Mouse (Mus musculus): Measurements from ENCODE around the gene Ralgapb. TPM values are rescaled to one million over a fixed set of nuclear protein-coding genes. Genes with fewer than 3 reads are reported as not detected.
A peak's percentile ranks its signal among the peaks of the same experiment; 100 is the strongest.

Gene Ralgapb
- polyA plus RNA-seq, 1 experiment = 27.0 TPM

- no peak for TF ChIP-seq POLR2A (IDR thresholded peaks at IDR 0.05; ENCODE audit: borderline replicate concordance, low read depth, low read length)
- no peak for TF ChIP-seq CTCF (IDR thresholded peaks at IDR 0.05; ENCODE audit: low read depth, low read length)
- Histone ChIP-seq H3K27ac (ENCODE audit: insufficient read depth, low read depth, low read length) (no peak within 1 kb of the TSS), H3K4me1 (ENCODE audit: control insufficient read depth, insufficient read depth, low read length) (no peaks in the 10 kb centered on the region), H3K4me3 (ENCODE audit: insufficient read depth, low read length) (no peak within 1 kb of the TSS)
Measured at GRCm38 (mm10) chr2:158512528-158512927, 102.9 kb downstream of the Ralgapb start, which contains the start of gene Arhgap40. TSS of gene Arhgap40 (plus strand) at chr2:158512796.

- no peak overlapping the region for H3K27ac ChIP-seq (ENCODE audit: insufficient read depth, low read depth, low read length)
- H3K4me1 ChIP-seq (ENCODE audit: control insufficient read depth, insufficient read depth, low read length) = no peaks in the 10 kb centered on the region
- no peak overlapping the region for H3K4me3 ChIP-seq (ENCODE audit: insufficient read depth, low read length)
- no peak for TF ChIP-seq POLR2A (IDR thresholded peaks at IDR 0.05; ENCODE audit: borderline replicate concordance, low read depth, low read length)
- TF ChIP-seq CTCF (IDR thresholded peaks at IDR 0.05; ENCODE audit: low read depth, low read length) = no peak
Measured at GRCm38 (mm10) chr2:158513821-158514336, 104.2 kb downstream of the Ralgapb start.

GRCm38 (mm10) chr2:158518583-158518982 is 108.9 kb downstream of the Ralgapb start:
- Histone ChIP-seq H3K4me1 (ENCODE audit: control insufficient read depth, insufficient read depth, low read length) (no peaks in the 10 kb centered on the region), H3K27ac (ENCODE audit: insufficient read depth, low read depth, low read length) (no peak overlapping the region), H3K4me3 (ENCODE audit: insufficient read depth, low read length) (no peak overlapping the region)
- TF ChIP-seq CTCF (IDR thresholded peaks at IDR 0.05; ENCODE audit: low read depth, low read length) (no peak), POLR2A (IDR thresholded peaks at IDR 0.05; ENCODE audit: borderline replicate concordance, low read depth, low read length) (no peak)

- TF ChIP-seq POLR2A (IDR thresholded peaks at IDR 0.05; ENCODE audit: borderline replicate concordance, low read depth, low read length) (no peak), CTCF (IDR thresholded peaks at IDR 0.05; ENCODE audit: low read depth, low read length) (no peak)
- Histone ChIP-seq H3K4me1 (ENCODE audit: control insufficient read depth, insufficient read depth, low read length) (no peaks in the 10 kb centered on the region), H3K27ac (ENCODE audit: insufficient read depth, low read depth, low read length) (no peak overlapping the region), H3K4me3 (ENCODE audit: insufficient read depth, low read length) (no peak overlapping the region)
Measured at GRCm38 (mm10) chr2:158519071-158519470, 109.4 kb downstream of the Ralgapb start.

- Histone ChIP-seq H3K27ac (ENCODE audit: insufficient read depth, low read depth, low read length) (no peak overlapping the region), H3K4me3 (ENCODE audit: insufficient read depth, low read length) (no peak overlapping the region), H3K4me1 (ENCODE audit: control insufficient read depth, insufficient read depth, low read length) (no peaks in the 10 kb centered on the region)
- no peak for TF ChIP-seq POLR2A (IDR thresholded peaks at IDR 0.05; ENCODE audit: borderline replicate concordance, low read depth, low read length)
- TF ChIP-seq CTCF (IDR thresholded peaks at IDR 0.05; ENCODE audit: low read depth, low read length) = no peak
Measured at GRCm38 (mm10) chr2:158519800-158520199, 110.2 kb downstream of the Ralgapb start.

- Histone ChIP-seq H3K4me1 (ENCODE audit: control insufficient read depth, insufficient read depth, low read length) (no peaks in the 10 kb centered on the region), H3K27ac (ENCODE audit: insufficient read depth, low read depth, low read length) (no peak overlapping the region), H3K4me3 (ENCODE audit: insufficient read depth, low read length) (no peak overlapping the region)
- TF ChIP-seq POLR2A (IDR thresholded peaks at IDR 0.05; ENCODE audit: borderline replicate concordance, low read depth, low read length) = no peak
- no peak for TF ChIP-seq CTCF (IDR thresholded peaks at IDR 0.05; ENCODE audit: low read depth, low read length)
Measured at GRCm38 (mm10) chr2:158523060-158523459, 113.4 kb downstream of the Ralgapb start.

- no peak for TF ChIP-seq POLR2A (IDR thresholded peaks at IDR 0.05; ENCODE audit: borderline replicate concordance, low read depth, low read length)
- H3K4me3 ChIP-seq (ENCODE audit: insufficient read depth, low read length) = no peak overlapping the region
- H3K27ac ChIP-seq (ENCODE audit: insufficient read depth, low read depth, low read length) = no peak overlapping the region
- no peaks in the 10 kb centered on the region for H3K4me1 ChIP-seq (ENCODE audit: control insufficient read depth, insufficient read depth, low read length)
Measured at GRCm38 (mm10) chr2:158524129-158524860, 114.6 kb downstream of the Ralgapb start.

- Histone ChIP-seq H3K27ac (ENCODE audit: insufficient read depth, low read depth, low read length) (no peak overlapping the region), H3K4me3 (ENCODE audit: insufficient read depth, low read length) (no peak overlapping the region), H3K4me1 (ENCODE audit: control insufficient read depth, insufficient read depth, low read length) (no peaks in the 10 kb centered on the region)
- TF ChIP-seq POLR2A (IDR thresholded peaks at IDR 0.05; ENCODE audit: borderline replicate concordance, low read depth, low read length) (no peak), CTCF (IDR thresholded peaks at IDR 0.05; ENCODE audit: low read depth, low read length) (peak; percentile 55)
Measured at GRCm38 (mm10) chr2:158534090-158534489, 124.4 kb downstream of the Ralgapb start.

- H3K4me3 ChIP-seq (ENCODE audit: insufficient read depth, low read length) = no peak overlapping the region
- TF ChIP-seq CTCF (IDR thresholded peaks at IDR 0.05; ENCODE audit: low read depth, low read length) (no peak), POLR2A (IDR thresholded peaks at IDR 0.05; ENCODE audit: borderline replicate concordance, low read depth, low read length) (no peak)
- H3K27ac ChIP-seq (ENCODE audit: insufficient read depth, low read depth, low read length) = no peak overlapping the region
- no peaks in the 10 kb centered on the region for H3K4me1 ChIP-seq (ENCODE audit: control insufficient read depth, insufficient read depth, low read length)
Measured at GRCm38 (mm10) chr2:158534559-158534958, 124.9 kb downstream of the Ralgapb start.

Measured in bone marrow macrophage, adult 2 months (primary cell).